Mouse (Mus musculus) hindbrain, embryonic 10.5 days (tissue): ENCODE results near the gene Lca5. TPM values are rescaled to one million over a fixed set of nuclear protein-coding genes. Genes with fewer than 3 reads are reported as not detected.

Source experiments
- DNase-seq: peaks from one replicate; pipeline ENCODE4 v3.0.0-alpha.2; 2017; ENCODE audit warnings: low spot score
- H3K27ac ChIP-seq: fragments of 300-500 bp; sonication (generic); 2 replicates; pipeline ENCODE4 v1.5.1; 2016; ENCODE audit warnings: mild to moderate bottlenecking, moderate library complexity
- H3K27me3 ChIP-seq: fragments of 300-500 bp; sonication (generic); 2 replicates; pipeline ENCODE4 v1.6.1; 2016; ENCODE audit warnings: mild to moderate bottlenecking; ENCODE audit not compliant: poor library complexity, insufficient read depth, severe bottlenecking
- H3K36me3 ChIP-seq: fragments of 300-500 bp; sonication (generic); 2 replicates; pipeline ENCODE4 v1.6.1; 2016; ENCODE audit warnings: mild to moderate bottlenecking, moderate library complexity
- H3K4me1 ChIP-seq: fragments of 300-500 bp; sonication (generic); replicated peaks from 2 replicates; pipeline ENCODE4 v1.6.1; 2016; ENCODE audit warnings: mild to moderate bottlenecking
- H3K4me3 ChIP-seq: fragments of 300-500 bp; sonication (generic); 2 replicates; pipeline ENCODE4 v1.5.1; 2016; ENCODE audit warnings: mild to moderate bottlenecking, moderate library complexity
- H3K9me3 ChIP-seq: fragments of 300-500 bp; sonication (generic); 2 replicates; pipeline ENCODE4 v1.6.1; 2016; ENCODE audit warnings: mild to moderate bottlenecking, moderate library complexity
- WGBS: fragments of 180-500 bp; shearing (Covaris S2); methylation state at CpG from one replicate; pipeline ENCODE4 v1.1.7; 2016; 5-methylcytosine and 5-hydroxymethylcytosine counted together
- polyA plus RNA-seq: library from polyadenylated mRNA; unstranded; fragments of >200 nt; fragmentation: Nextera tagmentation; extraction: Ambion mirVana; gene quantifications from 2 replicates; pipeline ENCODE4 v1.2.1, GENCODE M21; 2016

Gene Lca5
- polyA plus RNA-seq, 1 experiment from 2014 or later: 20.1 TPM

GRCm38 (mm10) chr9:83342491-83343370 is 98.2 kb downstream of the Lca5 start:
- Histone ChIP-seq H3K4me1 (no peaks in the 10 kb centered on the region), H3K27me3 (no peaks in the 10 kb centered on the region), H3K4me3 (no peak overlapping the region), H3K27ac (no peak overlapping the region), H3K36me3 (no peaks in the 10 kb centered on the region), H3K9me3 (no peaks in the 10 kb centered on the region)
- DNase-seq: no peak
- WGBS: 95% methylated on average over 7 of the region's 7 CpGs

Other genes with a start within 250 kb of the Lca5 start
- 5.6 and 10.1 TPM in 2 replicates for gene Sh3bgrl2, start 107.2 kb upstream of the Lca5 start, polyA plus RNA-seq